Mouse (Mus musculus) heart, postnatal 0 days (tissue): ENCODE data around the gene Zfp960. TPM values are rescaled to one million over a fixed set of nuclear protein-coding genes. Genes with fewer than 3 reads are reported as not detected.
A peak's percentile ranks its signal among the peaks of the same experiment; 100 is the strongest.
"Not testable (repeated sequence)": the region's sequence is repeated elsewhere in the genome, so short reads cannot be mapped to it uniquely, and the experiment has no call there.

ENCODE experiments used
- ATAC-seq: fragments of 200-750 bp; cut with Nextera tagmentation; 2 replicates; pipeline ENCODE4 v1.8.0; 2017; ENCODE audit warnings: low read depth, moderate number of reproducible peaks, moderate library complexity; ENCODE audit not compliant: insufficient read depth
- DNase-seq: peaks from one replicate; pipeline ENCODE4 v3.0.0-alpha.2; 2016; ENCODE audit warnings: low spot score
- H3K27ac ChIP-seq: fragments of 300-500 bp; sonication (generic); 2 replicates; pipeline ENCODE4 v1.5.1; 2014; ENCODE audit warnings: low read depth, mild to moderate bottlenecking
- H3K27me3 ChIP-seq: fragments of 300-500 bp; sonication (generic); 2 replicates; pipeline ENCODE4 v1.6.1; 2014; ENCODE audit warnings: low read length, mixed read lengths; ENCODE audit not compliant: control insufficient read depth, insufficient read depth
- H3K36me3 ChIP-seq: fragments of 300-500 bp; sonication (generic); replicated peaks from 2 replicates; pipeline ENCODE4 v1.6.1; 2014; ENCODE audit warnings: low read length, mixed read lengths; ENCODE audit not compliant: control insufficient read depth, insufficient read depth
- H3K4me1 ChIP-seq: fragments of 300-500 bp; sonication (generic); 2 replicates; pipeline ENCODE4 v1.6.1; 2014; ENCODE audit warnings: antibody characterized with exemption; ENCODE audit not compliant: control insufficient read depth, insufficient read depth
- H3K4me2 ChIP-seq: fragments of 300-500 bp; sonication (generic); 2 replicates; pipeline ENCODE4 v1.6.1; 2014; ENCODE audit warnings: low read depth, mild to moderate bottlenecking, low read length, moderate library complexity
- H3K4me3 ChIP-seq: fragments of 300-500 bp; sonication (generic); 2 replicates; pipeline ENCODE4 v1.5.1; 2014; ENCODE audit warnings: low read depth, low read length
- H3K9ac ChIP-seq: fragments of 300-500 bp; sonication (generic); replicated peaks from 2 replicates; pipeline ENCODE4 v1.6.1; 2014; ENCODE audit warnings: low read depth, low read length, mixed read lengths
- H3K9me3 ChIP-seq: fragments of 300-500 bp; sonication (generic); replicated peaks from 2 replicates; pipeline ENCODE4 v1.6.1; 2016; ENCODE audit warnings: low read length; ENCODE audit not compliant: control insufficient read depth
- WGBS: fragments of 180-500 bp; shearing (Covaris S2); extraction: QIAGEN DNeasy Blood & Tissue Kit; methylation state at CpG from one replicate; pipeline ENCODE4 v1.1.7; 2014; 5-methylcytosine and 5-hydroxymethylcytosine counted together
- polyA plus RNA-seq: library from polyadenylated mRNA; unstranded; fragments of >200 nt; fragmentation: Nextera tagmentation; extraction: Ambion mirVana; gene quantifications from 2 replicates; pipeline ENCODE4 v1.2.1, GENCODE M21; 2015
- total RNA-seq: library from RNA; depleted of rRNA; stranded (reverse); fragments of >200 nt; gene quantifications from 2 replicates; pipeline ENCODE4 v1.2.3, GENCODE M21; 2014; ENCODE audit warnings: low replicate concordance; rRNA removed

The Zfp960 gene
- 0.69 and 1.6 TPM in 2 replicates for total RNA-seq
- polyA plus RNA-seq, result 3.9 and 4.6 TPM in 2 replicates

- H3K9me3 ChIP-seq, H3K36me3 ChIP-seq, H3K27me3 ChIP-seq, H3K4me1 ChIP-seq: not testable (repeated sequence)
- peak; percentile 95 for DNase-seq
- under 1% methylated on average over 16 of the region's 21 CpGs for WGBS
- peak within 1 kb of the TSS; percentile 52 for H3K9ac ChIP-seq
- peak within 1 kb of the TSS; percentile 61 for H3K4me3 ChIP-seq
- peak; percentile 100 for ATAC-seq
- H3K4me2 ChIP-seq, result peak within 1 kb of the TSS; percentile 62
- H3K27ac ChIP-seq, result peak within 1 kb of the TSS; percentile 75
These were observed at the start of gene Zfp960 for GRCm38 (mm10) chr17:17063628-17064494. Gene Zfp960 (plus strand): TSS chr17:17064113.

DNA sequence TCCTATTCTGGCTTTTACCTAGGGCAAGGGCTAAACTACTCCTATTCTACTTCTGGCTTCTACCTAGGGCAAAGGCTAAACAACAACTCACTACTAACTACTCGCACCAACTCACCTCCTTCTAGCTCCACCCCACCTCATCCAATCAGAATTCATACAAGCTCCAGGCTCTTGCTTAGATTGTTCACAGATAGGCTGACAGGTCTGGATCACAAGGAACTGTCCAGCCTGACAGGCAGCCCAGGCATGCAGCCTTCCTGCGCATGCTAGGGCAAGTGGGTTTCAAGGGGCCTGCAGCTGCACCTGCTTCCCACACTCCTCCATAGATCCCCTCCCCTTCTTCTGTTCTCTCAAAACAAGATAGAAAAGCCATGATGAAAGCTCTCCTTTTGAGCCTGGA is 45.8 kb upstream of the Zfp960 start:
- not testable (repeated sequence) for H3K4me2 ChIP-seq, H3K27me3 ChIP-seq, H3K36me3 ChIP-seq, H3K9ac ChIP-seq, H3K4me3 ChIP-seq, H3K4me1 ChIP-seq, H3K27ac ChIP-seq, DNase-seq, ATAC-seq
- WGBS, result 95% methylated on average over 2 of the region's 2 CpGs
- H3K9me3 ChIP-seq, result peaks cover 13% of the 10 kb centered on the region; the same call in 1 of the 2 replicates

DNA sequence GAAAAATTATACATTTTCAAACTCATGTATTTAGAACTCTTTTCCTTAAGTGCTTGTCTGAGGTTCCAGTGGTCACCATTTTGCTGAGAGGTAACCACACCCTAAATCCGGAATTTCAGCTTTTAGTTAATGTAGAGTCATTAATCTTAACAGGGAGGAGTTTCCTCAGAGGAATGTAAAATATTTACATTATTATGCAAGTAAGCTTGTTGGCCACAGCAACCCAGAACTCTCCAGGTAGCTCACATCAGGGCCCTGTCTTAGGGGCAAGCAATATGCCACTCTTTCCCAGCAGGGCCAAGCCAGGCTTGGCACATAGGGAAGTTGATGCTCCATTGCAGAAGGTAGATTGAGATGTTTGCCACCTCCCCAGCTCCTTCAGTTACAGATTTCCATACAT is 4.3 kb upstream of the Zfp960 start:
- H3K36me3 ChIP-seq, DNase-seq, H3K4me2 ChIP-seq, H3K4me1 ChIP-seq, ATAC-seq, H3K9me3 ChIP-seq, H3K9ac ChIP-seq, H3K4me3 ChIP-seq, H3K27me3 ChIP-seq, H3K27ac ChIP-seq: not testable (repeated sequence)
- 50% methylated on average over 1 of the region's 1 CpGs for WGBS

DNA sequence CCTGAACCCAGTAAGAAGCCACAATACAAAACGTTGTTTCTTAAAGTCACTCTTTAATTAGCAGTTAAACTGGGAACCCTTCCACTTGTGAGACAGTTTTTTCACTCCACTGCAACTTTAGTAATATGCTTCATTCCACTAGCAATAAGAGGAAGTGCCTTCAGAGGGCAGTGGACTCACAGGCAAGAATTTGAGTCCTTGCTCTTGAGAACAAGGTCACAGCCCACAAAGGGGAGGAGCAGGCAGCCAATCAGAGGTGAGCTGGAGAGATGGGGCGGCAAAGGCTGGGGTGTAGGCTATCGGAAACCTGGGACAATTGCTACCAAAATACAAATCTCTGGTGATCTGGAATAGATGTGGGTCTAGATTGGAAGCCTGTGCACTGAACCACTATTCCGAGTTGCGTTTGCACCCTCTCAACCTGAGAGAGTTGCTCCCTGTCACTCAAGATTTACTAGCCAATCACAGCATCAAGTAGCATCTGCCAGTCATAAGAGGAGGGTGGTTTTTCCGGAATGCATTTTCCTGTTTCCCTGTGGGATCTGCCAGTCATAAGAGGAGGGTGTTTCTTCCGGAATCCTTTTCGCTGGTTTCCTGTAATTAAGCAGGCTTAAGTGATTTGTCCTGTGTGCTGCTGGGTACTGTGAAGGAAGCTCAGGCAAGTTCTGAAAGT is 57.1 kb downstream of the Zfp960 start, which contains the start of gene Zfp97:
Gene Zfp97, plus strand, starts transcription at position 586 of the 673 bp plus-strand sequence.
- not testable (repeated sequence) for DNase-seq, H3K27ac ChIP-seq, H3K9me3 ChIP-seq, H3K9ac ChIP-seq, H3K4me1 ChIP-seq, H3K27me3 ChIP-seq, H3K4me3 ChIP-seq, H3K36me3 ChIP-seq, H3K4me2 ChIP-seq
- ATAC-seq, result peak; percentile 100
- WGBS, result no CpG with 5 or more reads among the region's 8 CpGs

Other genes starting within 250 kb of the Zfp960 start
- gene Zfp97, start 57.3 kb downstream of the Zfp960 start, total RNA-seq, result 2.7 and 8.5 TPM in 2 replicates
- gene Zfp97, start 57.3 kb downstream of the Zfp960 start, polyA plus RNA-seq, result 6.6 and 9.7 TPM in 2 replicates